Mouse (Mus musculus) 3134 (cell line): ENCODE results near the gene Ktn1.

Source experiments
- DNase-seq: peaks from one replicate; pipeline ENCODE4 v3.0.0-alpha.2; 2011; ENCODE audit warnings: low spot score; ENCODE audit not compliant: insufficient read length; ENCODE audit errors: extremely low read depth

The Ktn1 gene

DNA sequence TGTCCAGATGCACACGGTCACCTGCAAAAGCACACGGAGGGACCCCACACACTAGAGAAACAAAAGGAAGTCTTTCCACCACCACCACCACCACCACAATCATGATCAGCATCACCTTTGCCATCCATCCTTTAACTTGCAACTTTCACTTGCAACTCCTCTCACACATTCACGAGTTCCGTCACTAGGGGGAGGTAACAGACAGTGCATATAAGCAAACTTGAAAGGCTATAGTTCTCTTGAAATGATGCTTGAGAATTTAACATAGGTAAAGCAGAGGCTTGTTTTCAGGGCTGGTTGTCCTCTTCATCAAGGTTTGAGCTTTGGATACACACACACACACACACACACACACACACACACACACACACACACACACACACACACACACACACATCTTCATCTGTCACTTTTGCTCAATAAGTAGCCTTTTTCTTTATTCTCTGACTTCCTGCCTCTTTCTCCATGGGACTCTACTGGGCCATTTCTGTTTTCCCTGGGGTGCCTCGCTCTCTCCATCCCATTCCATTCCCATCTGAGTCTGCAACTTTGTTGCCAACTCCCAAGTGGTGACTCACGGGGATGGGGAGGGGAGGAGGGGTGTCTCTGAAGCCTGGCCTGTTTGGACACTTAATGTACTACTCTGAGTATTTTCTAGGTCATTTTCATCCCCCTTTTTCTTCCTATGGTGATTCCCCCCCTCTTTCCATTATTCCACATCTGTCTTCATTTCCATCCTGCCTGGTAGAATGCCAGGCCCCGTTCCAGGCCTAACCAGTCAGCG is 103.4 kb downstream of the Ktn1 start:
- DNase-seq, result peak; percentile 79

DNA sequence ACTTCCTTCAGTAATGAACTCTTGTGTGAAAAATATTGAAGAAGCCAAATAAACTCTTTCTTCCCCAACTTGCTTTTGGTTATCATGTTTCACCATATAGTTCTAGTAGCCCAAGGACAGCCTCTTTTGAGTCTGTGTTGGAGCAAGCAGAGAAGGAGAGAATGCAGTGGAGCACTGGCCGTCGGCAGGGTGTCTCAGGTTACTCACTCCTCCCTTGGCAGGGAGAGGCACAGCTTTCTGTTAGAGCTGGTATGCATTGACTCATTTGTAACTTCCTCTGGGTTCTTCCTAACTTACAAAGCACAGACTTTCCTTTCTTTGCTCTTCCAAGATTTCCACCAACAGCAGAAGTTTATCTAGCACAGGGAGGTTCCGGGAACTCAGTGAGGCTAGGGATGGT is 105.3 kb downstream of the Ktn1 start:
- no peak for DNase-seq

DNA sequence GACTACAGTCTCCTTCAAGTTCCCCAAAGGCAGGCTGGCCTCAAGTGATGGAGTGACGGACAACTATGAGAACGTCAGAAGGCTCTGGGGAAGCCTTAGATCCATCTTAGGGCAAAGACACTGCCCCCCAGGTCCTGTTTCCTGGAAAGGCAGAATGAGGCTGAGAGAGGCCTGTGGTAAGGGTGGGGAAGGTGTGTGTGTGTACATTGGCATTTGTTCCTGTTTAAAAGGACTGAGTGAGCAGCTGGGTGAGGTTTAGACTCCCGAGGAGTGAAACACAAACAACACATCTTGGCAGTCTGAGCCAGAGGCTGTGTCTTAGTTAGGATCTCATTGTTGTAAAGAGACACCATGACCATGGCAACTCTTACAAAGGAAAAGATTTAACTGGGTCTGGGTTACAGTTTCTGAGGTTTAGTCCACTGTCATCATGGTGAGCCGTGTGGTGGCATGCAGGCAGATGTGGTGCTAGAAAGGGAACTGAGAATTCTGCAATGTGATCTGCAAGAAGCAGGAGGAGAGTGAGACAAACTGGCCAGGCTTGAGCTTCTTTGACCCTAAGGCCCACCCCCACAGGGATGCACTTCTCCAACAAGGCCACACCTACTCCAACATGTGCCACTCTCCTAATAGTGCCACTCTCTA is 106.1 kb downstream of the Ktn1 start:
- no peak for DNase-seq

- peak; percentile 62 for DNase-seq
These were observed 108.3 kb downstream of the Ktn1 start for GRCm38 (mm10) chr14:47756411-47757065.

GRCm38 (mm10) chr14:47765192-47765591 is 116.9 kb downstream of the Ktn1 start:
- DNase-seq, result no peak

GRCm38 (mm10) chr14:47765796-47766195 is 117.5 kb downstream of the Ktn1 start:
- DNase-seq, result no peak

DNA sequence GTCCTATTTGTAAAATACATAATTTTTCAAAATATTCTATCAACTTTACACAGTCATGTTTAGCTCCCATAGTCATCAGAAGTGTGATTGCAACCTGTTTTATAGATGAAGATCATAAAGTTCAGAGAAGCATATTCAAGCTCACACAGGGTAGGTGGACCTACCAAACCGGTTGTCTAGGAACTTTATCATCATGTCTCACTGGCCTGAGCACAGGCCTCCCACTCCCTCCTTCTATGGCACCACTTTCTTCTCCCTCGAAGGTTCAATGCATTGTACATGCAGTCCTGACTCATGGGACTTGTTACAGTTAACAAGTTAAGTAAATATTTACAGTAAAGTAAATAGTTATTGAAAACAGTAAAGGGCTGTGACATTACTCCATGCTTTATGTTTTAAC is 118.1 kb downstream of the Ktn1 start:
- no peak for DNase-seq

- peak; percentile 52 for DNase-seq
These were observed 123.2 kb downstream of the Ktn1 start for GRCm38 (mm10) chr14:47771496-47771895.

DNA sequence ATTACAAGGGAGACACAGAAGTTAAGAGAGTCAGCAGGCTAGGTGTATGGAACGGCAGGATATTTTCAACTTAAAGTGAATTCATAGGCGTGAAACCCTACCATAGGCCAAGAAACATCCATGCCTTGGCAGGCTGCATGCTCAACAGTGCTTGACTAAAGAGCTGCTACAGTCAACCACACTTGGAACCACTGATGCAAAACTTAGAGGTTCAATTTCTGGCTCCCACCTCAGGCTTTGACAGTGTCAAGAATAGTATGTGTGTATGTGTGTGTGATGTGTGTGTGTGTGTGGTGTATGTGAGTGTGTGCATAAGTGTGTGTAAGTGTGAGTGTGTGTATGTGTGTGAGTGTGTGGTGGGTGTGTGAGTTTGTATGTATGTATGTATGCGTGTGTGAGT is 127.3 kb downstream of the Ktn1 start:
- DNase-seq, result no peak

DNA sequence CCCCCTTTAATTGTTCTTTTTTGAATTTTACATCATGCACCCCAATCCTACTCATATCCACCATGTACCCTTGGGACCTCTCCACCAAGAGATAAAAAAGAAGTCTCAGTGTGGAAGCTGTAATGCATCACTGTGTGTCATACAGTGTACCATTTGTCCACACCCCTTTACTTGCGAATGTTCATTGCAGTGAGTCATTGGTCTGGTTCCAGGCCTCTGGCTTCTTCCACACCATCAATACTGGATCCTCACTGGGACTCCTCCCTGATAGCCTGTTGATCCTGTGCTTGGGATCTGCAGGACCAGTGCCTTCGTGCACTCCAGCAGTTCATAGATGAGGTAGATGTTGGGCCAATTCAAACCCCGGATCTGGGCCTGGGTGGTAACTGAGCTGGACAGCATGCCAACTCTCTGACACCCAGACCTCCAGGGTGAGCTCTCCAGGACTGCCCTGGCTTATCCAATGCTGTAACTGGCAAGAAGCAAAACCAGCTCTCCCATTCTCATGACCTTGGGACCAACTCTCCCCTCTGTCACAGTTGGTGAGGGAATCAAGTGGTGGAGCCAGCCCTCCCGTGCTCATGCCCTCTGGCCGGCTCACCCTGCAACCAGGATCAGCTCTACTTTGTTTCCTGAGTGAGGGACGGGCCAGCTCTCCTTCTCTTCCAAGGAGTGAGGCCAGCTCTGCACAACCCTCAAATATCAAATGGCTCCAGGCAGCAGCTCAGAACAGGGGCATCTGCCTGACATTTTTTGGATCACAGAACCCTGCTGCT is 128.2 kb downstream of the Ktn1 start:
- peak; percentile 62 for DNase-seq

- DNase-seq, result no peak
These were observed 137.9 kb downstream of the Ktn1 start for GRCm38 (mm10) chr14:47786112-47786511.
